Mouse (Mus musculus): ENCODE results near the gene Tent2.

The Tent2 gene

GRCm38 (mm10) chr13:93143819-93144283 is 48.3 kb downstream of the Tent2 start:
- DNase-seq (ENCODE audit: low read depth in 2 of 2, low spot score in 2 of 2), result no peak

- no peak for DNase-seq (ENCODE audit: low read depth in 2 of 2, low spot score in 2 of 2)
These were observed 51.0 kb downstream of the Tent2 start for GRCm38 (mm10) chr13:93141184-93141583.

GRCm38 (mm10) chr13:93138059-93138458 is 54.1 kb downstream of the Tent2 start:
- no peak for DNase-seq (ENCODE audit: low read depth in 2 of 2, low spot score in 2 of 2)

GRCm38 (mm10) chr13:93137098-93137497 is 55.1 kb downstream of the Tent2 start:
- no peak for DNase-seq (ENCODE audit: low read depth in 2 of 2, low spot score in 2 of 2)

- no peak for DNase-seq (ENCODE audit: low read depth in 2 of 2, low spot score in 2 of 2)
These were observed 55.9 kb downstream of the Tent2 start for GRCm38 (mm10) chr13:93136251-93136650.

GRCm38 (mm10) chr13:93135501-93135900 is 56.7 kb downstream of the Tent2 start:
- no peak for DNase-seq (ENCODE audit: low read depth in 2 of 2, low spot score in 2 of 2)

- no peak for DNase-seq (ENCODE audit: low read depth in 2 of 2, low spot score in 2 of 2)
These were observed 61.5 kb downstream of the Tent2 start for GRCm38 (mm10) chr13:93130674-93131073.

GRCm38 (mm10) chr13:93128961-93129360 is 63.2 kb downstream of the Tent2 start:
- DNase-seq (ENCODE audit: low read depth in 2 of 2, low spot score in 2 of 2), result no peak

- no peak for DNase-seq (ENCODE audit: low read depth in 2 of 2, low spot score in 2 of 2)
These were observed 63.9 kb downstream of the Tent2 start for GRCm38 (mm10) chr13:93128111-93128860.

GRCm38 (mm10) chr13:93122321-93122720 is 69.9 kb downstream of the Tent2 start:
- DNase-seq (ENCODE audit: low read depth in 2 of 2, low spot score in 2 of 2), result no peak

- DNase-seq (ENCODE audit: low read depth in 2 of 2, low spot score in 2 of 2), result no peak
These were observed 74.9 kb downstream of the Tent2 start for GRCm38 (mm10) chr13:93117241-93117640.

- no peak for DNase-seq (ENCODE audit: low read depth in 2 of 2, low spot score in 2 of 2)
These were observed 89.7 kb downstream of the Tent2 start for GRCm38 (mm10) chr13:93102340-93103090.

- DNase-seq (ENCODE audit: low read depth in 2 of 2, low spot score in 2 of 2), result no peak
These were observed 93.6 kb downstream of the Tent2 start for GRCm38 (mm10) chr13:93098596-93098995.

- no peak for DNase-seq (ENCODE audit: low read depth in 2 of 2, low spot score in 2 of 2)
These were observed 95.5 kb downstream of the Tent2 start for GRCm38 (mm10) chr13:93096643-93097042.

All from CD8-positive naive resting alpha-beta T cell, adult 2 months (primary cell).